Mouse (Mus musculus): Measurements from ENCODE around the gene Abcg2. TPM values are rescaled to one million over a fixed set of nuclear protein-coding genes. Genes with fewer than 3 reads are reported as not detected.

Gene Abcg2
- polyA plus RNA-seq, 1 experiment from 2014 or later = 49.2 TPM

Other genes with a start within 250 kb of the Abcg2 start
- not detected in 2 replicates for gene Vmn1r30, start 141.1 kb upstream of the Abcg2 start, polyA plus RNA-seq (2014; fragmentation: Nextera tagmentation; extraction: Ambion mirVana)
- not detected in 2 replicates for gene Vmn1r31, start 109.2 kb upstream of the Abcg2 start, polyA plus RNA-seq (2014; fragmentation: Nextera tagmentation; extraction: Ambion mirVana)
- gene Herc3, start 246.9 kb downstream of the Abcg2 start, polyA plus RNA-seq (2014; fragmentation: Nextera tagmentation; extraction: Ambion mirVana) = 6.5 and 7.5 TPM in 2 replicates

Measured in limb, embryonic 11.5 days (tissue).